Mouse (Mus musculus): ENCODE data around the gene Tcf25. TPM values are rescaled to one million over a fixed set of nuclear protein-coding genes. Genes with fewer than 3 reads are reported as not detected.
"Not testable (repeated sequence)": the region's sequence is repeated elsewhere in the genome, so short reads cannot be mapped to it uniquely, and the experiment has no call there.

The Tcf25 gene
- polyA plus RNA-seq, 1 experiment from 2014 or later: 212 TPM

GRCm38 (mm10) chr8:123414255-123414654, 40.7 kb downstream of the Tcf25 start:
- Histone ChIP-seq H3K4me3 (peak overlapping the region; percentile 61), H3K4me1 (peaks cover 35% of the 10 kb centered on the region), H3K27ac (peak overlapping the region; percentile 98; the same call in 1 of the 2 replicates), H3K9me3 (replicated peaks) (no peaks in the 10 kb centered on the region), H3K9ac (peak overlapping the region; percentile 88), H3K4me2 (replicated peaks) (peak overlapping the region; percentile 87), H3K36me3 (peaks cover 22% of the 10 kb centered on the region), H3K27me3 (peaks cover 19% of the 10 kb centered on the region)
- WGBS: 13% methylated on average over 9 of the region's 9 CpGs
- ATAC-seq (ENCODE audit: low FRiP score): no peak

GRCm38 (mm10) chr8:123414997-123415696, 41.6 kb downstream of the Tcf25 start:
- Histone ChIP-seq H3K36me3 (peaks cover 31% of the 10 kb centered on the region), H3K4me3 (peak overlapping the region; percentile 61), H3K27me3 (peaks cover 15% of the 10 kb centered on the region), H3K4me1 (peaks cover 26% of the 10 kb centered on the region), H3K4me2 (replicated peaks) (peak overlapping the region; percentile 87)
- ATAC-seq (ENCODE audit: low FRiP score); H3K9me3 ChIP-seq (replicated peaks); H3K9ac ChIP-seq; H3K27ac ChIP-seq: not testable (repeated sequence)
- 82% methylated on average over 5 of the region's 5 CpGs for WGBS

- peak overlapping the region; percentile 87 for H3K4me2 ChIP-seq (replicated peaks)
- 87% methylated on average over 8 of the region's 8 CpGs for WGBS
- H3K4me1 ChIP-seq: peaks cover 21% of the 10 kb centered on the region
Measured at GRCm38 (mm10) chr8:123415967-123416943, 42.7 kb downstream of the Tcf25 start.

GRCm38 (mm10) chr8:123416944-123417555, 43.5 kb downstream of the Tcf25 start:
- Histone ChIP-seq H3K9ac (no peak overlapping the region), H3K36me3 (peaks cover 47% of the 10 kb centered on the region), H3K27me3 (peaks cover 4% of the 10 kb centered on the region), H3K27ac (peak overlapping the region; percentile 40; the same call in 1 of the 2 replicates), H3K9me3 (replicated peaks) (no peaks in the 10 kb centered on the region), H3K4me2 (replicated peaks) (peak overlapping the region; percentile 87), H3K4me1 (peaks cover 21% of the 10 kb centered on the region), H3K4me3 (peak overlapping the region; percentile 11; the same call in 1 of the 2 replicates)
- WGBS: 80% methylated on average over 8 of the region's 8 CpGs
- ATAC-seq (ENCODE audit: low FRiP score): no peak

More at GRCm38 (mm10) chr8:123415967-123416943, 42.7 kb downstream of the Tcf25 start:
- ATAC-seq (ENCODE audit: low FRiP score): no peak
- H3K27ac ChIP-seq: peak overlapping the region; percentile 40; the same call in 1 of the 2 replicates
- peaks cover 12% of the 10 kb centered on the region for H3K27me3 ChIP-seq
- H3K9me3 ChIP-seq (replicated peaks): no peaks in the 10 kb centered on the region
- peak overlapping the region; percentile 11; the same call in 1 of the 2 replicates for H3K4me3 ChIP-seq
- H3K36me3 ChIP-seq: peaks cover 42% of the 10 kb centered on the region
- no peak overlapping the region for H3K9ac ChIP-seq

- no peaks in the 10 kb centered on the region for H3K9me3 ChIP-seq (replicated peaks)
- ATAC-seq (ENCODE audit: low FRiP score): no peak
- H3K4me3 ChIP-seq: no peak overlapping the region
- no peak overlapping the region for H3K27ac ChIP-seq
- H3K9ac ChIP-seq: no peak overlapping the region
- no peak overlapping the region for H3K4me2 ChIP-seq (replicated peaks)
- peaks cover 47% of the 10 kb centered on the region for H3K36me3 ChIP-seq
- H3K4me1 ChIP-seq: peaks cover 16% of the 10 kb centered on the region
- no peaks in the 10 kb centered on the region for H3K27me3 ChIP-seq
- 86% methylated on average over 4 of the region's 4 CpGs for WGBS
Measured at GRCm38 (mm10) chr8:123419711-123420110, 46.2 kb downstream of the Tcf25 start.

- peaks cover 16% of the 10 kb centered on the region for H3K4me1 ChIP-seq
- no peak overlapping the region for H3K4me2 ChIP-seq (replicated peaks)
- H3K27me3 ChIP-seq: no peaks in the 10 kb centered on the region
- peak; percentile 25; the same call in 1 of the 2 replicates for ATAC-seq (ENCODE audit: low FRiP score)
- WGBS: 92% methylated on average over 34 of the region's 34 CpGs
- no peaks in the 10 kb centered on the region for H3K9me3 ChIP-seq (replicated peaks)
- H3K27ac ChIP-seq: no peak overlapping the region
- peaks cover 47% of the 10 kb centered on the region for H3K36me3 ChIP-seq
- no peak overlapping the region for H3K9ac ChIP-seq
- no peak overlapping the region for H3K4me3 ChIP-seq
Measured at GRCm38 (mm10) chr8:123420525-123421281, 47.1 kb downstream of the Tcf25 start.

- WGBS: 91% methylated on average over 19 of the region's 19 CpGs
- H3K27ac ChIP-seq: no peak overlapping the region
- no peak for ATAC-seq (ENCODE audit: low FRiP score)
Measured at GRCm38 (mm10) chr8:123421325-123421724, 47.8 kb downstream of the Tcf25 start.

GRCm38 (mm10) chr8:123422056-123422780, 48.7 kb downstream of the Tcf25 start:
- H3K27ac ChIP-seq: no peak overlapping the region
- H3K9me3 ChIP-seq (replicated peaks): peaks cover 11% of the 10 kb centered on the region
- 17% methylated on average over 17 of the region's 17 CpGs for WGBS
- peaks cover 44% of the 10 kb centered on the region for H3K36me3 ChIP-seq
- no peak overlapping the region for H3K4me3 ChIP-seq
- H3K4me2 ChIP-seq (replicated peaks): 0 out of 2 replicates have a peak overlapping the region, but pooled peaks have one; percentile 19
- no peak for ATAC-seq (ENCODE audit: low FRiP score)
- H3K9ac ChIP-seq: no peak overlapping the region
- H3K27me3 ChIP-seq: no peaks in the 10 kb centered on the region
- peaks cover 8% of the 10 kb centered on the region for H3K4me1 ChIP-seq

More at GRCm38 (mm10) chr8:123421325-123421724, 47.8 kb downstream of the Tcf25 start:
- H3K9ac ChIP-seq: no peak overlapping the region
- H3K4me2 ChIP-seq (replicated peaks): no peak overlapping the region
- H3K9me3 ChIP-seq (replicated peaks): peaks cover 2% of the 10 kb centered on the region; the same call in 1 of the 2 replicates
- H3K4me3 ChIP-seq: no peak overlapping the region
- no peaks in the 10 kb centered on the region for H3K27me3 ChIP-seq
- peaks cover 16% of the 10 kb centered on the region for H3K4me1 ChIP-seq
- H3K36me3 ChIP-seq: peaks cover 47% of the 10 kb centered on the region

GRCm38 (mm10) chr8:123422781-123423159, 49.2 kb downstream of the Tcf25 start:
- H3K27me3 ChIP-seq: no peaks in the 10 kb centered on the region
- H3K4me2 ChIP-seq (replicated peaks): no peak overlapping the region
- H3K9ac ChIP-seq: no peak overlapping the region
- H3K36me3 ChIP-seq: peaks cover 40% of the 10 kb centered on the region
- ATAC-seq (ENCODE audit: low FRiP score): no peak
- 0 out of 2 replicates have a peak, but pooled peaks cover 4% of the 10 kb centered on the region for H3K4me1 ChIP-seq
- 18% methylated on average over 3 of the region's 3 CpGs for WGBS
- H3K9me3 ChIP-seq (replicated peaks): peaks cover 17% of the 10 kb centered on the region
- no peak overlapping the region for H3K27ac ChIP-seq
- H3K4me3 ChIP-seq: no peak overlapping the region

- Histone ChIP-seq H3K9ac (no peak within 1 kb of the TSS), H3K36me3 (peaks cover 33% of the 10 kb centered on the region), H3K9me3 (replicated peaks) (peaks cover 23% of the 10 kb centered on the region), H3K4me2 (replicated peaks) (0 out of 2 replicates have a peak within 1 kb of the TSS, but pooled peaks have one; percentile 19), H3K4me1 (no peaks in the 10 kb centered on the region), H3K27ac (no peak within 1 kb of the TSS), H3K27me3 (no peaks in the 10 kb centered on the region), H3K4me3 (no peak within 1 kb of the TSS)
- no peak for ATAC-seq (ENCODE audit: low FRiP score)
- whole genome bisulfite sequencing: 78% methylated on average over 7 of the region's 7 CpGs
Measured at GRCm38 (mm10) chr8:123423441-123423840, 49.9 kb downstream of the Tcf25 start, which contains the start of gene Def8. Gene Def8 (plus strand): TSS chr8:123423527.
